Mouse (Mus musculus): ENCODE data around the gene Sytl3. TPM values are rescaled to one million over a fixed set of nuclear protein-coding genes. Genes with fewer than 3 reads are reported as not detected.
A peak's percentile ranks its signal among the peaks of the same experiment; 100 is the strongest.
"Not testable (repeated sequence)": the region's sequence is repeated elsewhere in the genome, so short reads cannot be mapped to it uniquely, and the experiment has no call there.

Gene Sytl3
- polyA plus RNA-seq, 1 experiment from 2014 or later, result 0.31 TPM

DNA sequence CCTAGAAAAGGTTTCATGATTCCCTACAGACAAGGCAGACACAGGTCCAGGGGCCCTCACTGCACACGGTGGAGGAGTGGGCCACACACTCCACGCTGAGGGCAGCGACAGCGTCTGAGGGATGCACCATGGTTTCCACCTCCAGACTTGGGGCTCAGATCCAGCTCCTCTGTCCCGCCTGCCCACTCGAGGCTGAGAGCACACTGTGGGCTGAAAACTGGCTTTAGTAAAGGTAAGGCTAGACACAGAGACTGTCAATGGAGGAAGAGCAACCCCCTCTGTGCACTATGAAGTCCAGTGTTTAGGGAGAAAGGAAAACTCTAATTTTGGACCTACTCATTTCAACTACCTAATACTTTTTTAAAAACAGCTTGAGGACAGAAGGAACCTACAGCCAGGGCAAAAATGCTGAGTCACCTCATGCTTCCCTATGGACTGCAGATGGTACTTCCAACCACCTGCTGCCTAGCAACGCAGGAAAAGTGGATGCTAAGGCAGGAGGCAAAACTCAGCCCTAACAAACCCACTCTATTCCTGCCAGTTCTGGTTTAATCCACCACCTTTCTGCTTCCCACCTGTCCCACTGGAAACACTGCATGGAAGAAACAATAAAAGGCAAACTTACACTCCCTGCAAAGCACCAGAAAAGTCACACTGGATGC lies 7.9 kb upstream of the Sytl3 start:
- not testable (repeated sequence) for ATAC-seq (ENCODE audit: insufficient number of reproducible peaks, insufficient read depth, low FRiP score, low TSS enrichment, low read depth); H3K4me2 ChIP-seq; H3K36me3 ChIP-seq; H3K27ac ChIP-seq; H3K9me3 ChIP-seq; H3K4me1 ChIP-seq; H3K4me3 ChIP-seq; H3K9ac ChIP-seq; H3K27me3 ChIP-seq
- 78% methylated on average over 7 of the region's 7 CpGs for WGBS

DNA sequence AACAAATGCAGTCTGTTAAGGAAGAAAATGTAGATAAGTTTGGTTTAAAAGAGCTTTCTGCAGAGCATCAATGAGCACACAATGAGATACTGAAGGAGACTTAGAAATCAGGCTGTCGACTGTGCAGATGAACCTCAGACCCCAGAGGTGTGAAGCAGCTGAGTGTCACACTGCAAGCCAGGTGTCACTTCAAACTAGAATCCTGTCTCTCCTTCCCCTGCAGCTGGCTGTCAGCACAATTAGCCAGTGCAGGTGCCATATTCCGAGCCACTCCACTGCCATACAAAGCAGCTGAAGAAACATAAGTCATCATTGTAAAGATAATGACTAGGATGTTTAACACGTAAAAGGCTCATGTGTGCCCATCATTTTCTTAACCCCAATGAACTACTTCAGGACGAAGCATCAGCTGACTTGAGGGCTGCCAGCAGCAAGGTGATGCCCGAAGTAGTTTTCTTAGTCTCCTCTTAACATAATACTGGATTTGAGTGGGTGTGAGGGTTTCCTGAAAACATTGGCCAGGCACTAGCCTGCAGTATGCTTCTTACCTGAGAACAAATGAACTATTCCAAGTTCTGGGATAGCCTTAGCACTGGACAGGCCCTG lies 5.4 kb upstream of the Sytl3 start:
- not testable (repeated sequence) for H3K36me3 ChIP-seq; ATAC-seq (ENCODE audit: insufficient number of reproducible peaks, insufficient read depth, low FRiP score, low TSS enrichment, low read depth)

DNA sequence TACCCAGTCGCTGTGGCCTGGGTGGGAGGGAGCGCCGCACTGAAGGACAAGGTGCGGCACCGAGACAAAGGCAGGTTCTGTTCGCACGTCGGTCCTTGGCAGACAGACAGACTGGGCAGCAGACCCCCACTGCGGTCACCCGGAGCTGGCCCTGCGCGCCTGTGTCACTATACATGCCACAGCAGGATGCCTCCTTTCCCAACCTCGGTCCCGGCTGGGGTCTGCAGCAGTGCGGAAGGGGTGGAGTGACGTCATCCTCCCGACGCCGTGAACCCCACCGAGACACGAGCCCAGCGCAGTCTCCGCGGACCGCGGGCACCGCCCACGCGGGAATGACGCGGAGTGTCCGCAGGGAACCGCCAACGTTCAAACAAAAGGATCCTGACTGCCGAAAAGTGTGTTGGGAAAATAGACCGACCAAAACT lies 3.8 kb upstream of the Sytl3 start:
- H3K36me3 ChIP-seq, H3K27me3 ChIP-seq, H3K9me3 ChIP-seq, H3K4me1 ChIP-seq: not testable (repeated sequence)
- Histone ChIP-seq H3K9ac (peak overlapping the region; percentile 74), H3K4me2 (peak overlapping the region; percentile 53), H3K4me3 (peak overlapping the region; percentile 53), H3K27ac (peak overlapping the region; percentile 82)
- ATAC-seq (ENCODE audit: insufficient number of reproducible peaks, insufficient read depth, low FRiP score, low TSS enrichment, low read depth), result peak; percentile 81
- WGBS, result under 1% methylated on average over 36 of the region's 36 CpGs

More for the DNA sequence above, 5.4 kb upstream of the Sytl3 start:
- WGBS, result 89% methylated on average over 4 of the region's 5 CpGs
- not testable (repeated sequence) for H3K9ac ChIP-seq, H3K9me3 ChIP-seq, H3K4me3 ChIP-seq, H3K27me3 ChIP-seq, H3K4me1 ChIP-seq, H3K4me2 ChIP-seq, H3K27ac ChIP-seq

DNA sequence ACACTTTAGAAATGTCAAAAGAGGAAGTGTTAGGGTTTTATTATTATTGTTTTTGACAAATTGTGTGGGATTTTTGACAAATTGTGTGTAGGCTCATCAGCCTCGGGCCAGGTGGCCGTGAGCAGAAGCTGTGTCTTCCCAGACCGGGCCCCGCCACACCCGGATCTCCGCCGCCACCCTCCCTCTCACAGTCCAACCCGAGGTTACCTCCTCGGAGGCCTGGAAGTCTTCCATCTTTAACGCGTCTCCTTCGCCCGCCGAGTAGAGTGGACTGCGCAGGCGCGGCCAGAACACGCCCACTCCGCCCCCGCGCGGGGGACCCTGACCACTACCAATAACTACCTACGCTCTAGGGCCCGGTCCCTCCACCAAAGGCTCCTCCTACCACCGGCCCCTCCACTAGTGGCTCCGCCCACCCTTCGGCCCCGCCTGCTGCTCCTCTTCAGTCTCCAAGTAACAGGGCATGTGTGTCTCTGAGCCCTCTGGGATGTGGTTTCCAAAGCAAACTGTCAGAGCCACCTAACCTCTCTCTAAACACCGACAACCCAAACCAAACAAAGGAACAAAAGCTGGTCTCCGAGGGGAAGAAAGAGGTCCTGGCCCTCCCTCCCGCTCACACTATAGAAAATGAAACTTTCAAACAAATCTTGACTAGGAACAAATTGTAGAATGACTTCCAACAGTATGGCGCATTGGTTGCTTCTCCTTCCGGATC lies 3.2 kb upstream of the Sytl3 start, which contains the start of gene Dynlt1f:
Gene Dynlt1f, minus strand, starts transcription at position 334 of the 715 bp plus-strand sequence.
- H3K4me3 ChIP-seq, result peak within 1 kb of the TSS; percentile 53
- peak; percentile 94 for ATAC-seq (ENCODE audit: insufficient number of reproducible peaks, insufficient read depth, low FRiP score, low TSS enrichment, low read depth)
- not testable (repeated sequence) for H3K9me3 ChIP-seq, H3K27me3 ChIP-seq, H3K4me1 ChIP-seq, H3K36me3 ChIP-seq
- peak within 1 kb of the TSS; percentile 74 for H3K9ac ChIP-seq
- H3K27ac ChIP-seq, result peak within 1 kb of the TSS; percentile 82
- WGBS, result 3% methylated on average over 23 of the region's 33 CpGs
- H3K4me2 ChIP-seq, result peak within 1 kb of the TSS; percentile 53

DNA sequence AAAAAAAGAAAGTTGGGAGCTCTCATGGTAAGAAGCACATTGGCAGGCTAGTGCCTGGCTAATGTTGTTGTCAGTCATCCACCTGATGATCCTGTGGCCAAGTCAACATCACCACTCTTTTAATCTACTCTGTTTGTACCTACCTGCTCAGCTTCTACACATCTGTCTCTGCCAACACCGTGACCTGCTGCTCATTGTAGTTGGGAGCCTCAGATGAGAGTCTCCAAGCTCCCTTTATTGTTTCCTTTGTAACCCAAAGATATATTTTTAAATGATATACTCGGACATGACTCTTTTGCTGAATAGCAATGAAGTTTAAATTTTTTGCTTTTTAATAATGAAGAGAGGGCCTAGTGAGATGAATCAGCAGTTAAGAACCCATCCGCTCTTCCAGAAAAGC lies 2.4 kb upstream of the Sytl3 start:
- H3K4me2 ChIP-seq; ATAC-seq (ENCODE audit: insufficient number of reproducible peaks, insufficient read depth, low FRiP score, low TSS enrichment, low read depth); H3K4me3 ChIP-seq; H3K4me1 ChIP-seq; H3K27me3 ChIP-seq; H3K9ac ChIP-seq; H3K27ac ChIP-seq; H3K9me3 ChIP-seq; H3K36me3 ChIP-seq: not testable (repeated sequence)
- 97% methylated on average over 3 of the region's 3 CpGs for WGBS

DNA sequence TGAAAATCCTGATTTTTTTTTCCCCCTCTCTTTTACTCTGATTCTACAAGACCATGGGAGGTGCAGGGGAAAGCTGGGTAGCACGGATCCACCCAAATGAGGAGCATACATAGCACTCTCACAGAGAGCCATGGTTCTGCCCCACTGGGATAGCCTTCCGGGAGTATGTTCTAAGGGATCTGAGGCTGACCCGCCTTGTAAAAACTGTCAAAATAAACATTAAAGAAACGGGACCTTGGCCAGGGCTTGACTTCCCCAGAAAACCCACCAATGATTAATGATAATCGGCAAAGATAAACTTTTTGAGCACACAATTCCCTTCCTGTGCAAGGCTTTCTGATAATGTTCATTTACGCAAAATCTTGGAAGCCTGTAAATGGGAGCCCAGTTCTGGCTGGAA lies 1.7 kb downstream of the Sytl3 start:
- H3K4me3 ChIP-seq; ATAC-seq (ENCODE audit: insufficient number of reproducible peaks, insufficient read depth, low FRiP score, low TSS enrichment, low read depth); H3K27ac ChIP-seq; H3K27me3 ChIP-seq; H3K36me3 ChIP-seq; H3K4me1 ChIP-seq; H3K4me2 ChIP-seq; H3K9me3 ChIP-seq; H3K9ac ChIP-seq: not testable (repeated sequence)
- WGBS, result 74% methylated on average over 6 of the region's 6 CpGs

DNA sequence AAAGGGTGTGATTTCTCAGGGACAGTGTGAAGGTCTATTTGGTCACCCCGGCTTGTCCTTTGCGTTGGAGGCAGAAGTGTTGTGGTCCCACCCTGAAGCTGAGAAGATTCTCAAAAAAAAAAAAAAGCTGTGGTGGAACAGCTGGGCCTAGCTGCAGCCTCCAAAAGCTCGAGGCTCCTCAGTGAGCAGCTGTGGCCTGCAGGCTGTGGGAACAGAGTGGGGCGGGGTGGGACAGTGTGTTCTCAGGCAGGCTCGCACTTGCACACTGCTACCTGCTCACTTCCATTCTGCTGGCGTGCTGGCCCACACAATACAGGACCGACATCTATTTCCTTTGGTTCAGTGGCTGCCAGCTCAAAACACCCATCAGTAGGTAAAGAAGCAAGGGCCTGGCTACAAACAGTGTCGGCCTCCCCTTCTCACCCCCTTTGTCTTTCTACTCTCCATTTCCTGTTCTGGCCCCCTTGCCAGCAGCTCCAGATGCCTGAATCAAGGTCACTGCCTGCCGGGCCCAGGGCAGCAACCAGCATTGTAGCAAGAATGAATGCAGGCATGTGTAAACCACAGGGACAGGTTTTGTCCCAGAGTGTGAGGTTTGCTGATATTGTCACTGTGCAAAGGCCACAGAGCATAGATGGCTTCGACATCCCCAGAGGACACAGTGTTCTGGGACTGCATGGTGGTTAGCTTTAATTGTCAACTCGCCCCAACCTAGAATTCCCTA lies 2.4 kb downstream of the Sytl3 start:
- not testable (repeated sequence) for H3K4me1 ChIP-seq, H3K9me3 ChIP-seq, H3K4me3 ChIP-seq, H3K4me2 ChIP-seq, H3K9ac ChIP-seq, H3K36me3 ChIP-seq, H3K27ac ChIP-seq, H3K27me3 ChIP-seq
- WGBS, result 47% methylated on average over 10 of the region's 11 CpGs
- peak; percentile 63; the same call in 1 of the 2 replicates for ATAC-seq (ENCODE audit: insufficient number of reproducible peaks, insufficient read depth, low FRiP score, low TSS enrichment, low read depth)

DNA sequence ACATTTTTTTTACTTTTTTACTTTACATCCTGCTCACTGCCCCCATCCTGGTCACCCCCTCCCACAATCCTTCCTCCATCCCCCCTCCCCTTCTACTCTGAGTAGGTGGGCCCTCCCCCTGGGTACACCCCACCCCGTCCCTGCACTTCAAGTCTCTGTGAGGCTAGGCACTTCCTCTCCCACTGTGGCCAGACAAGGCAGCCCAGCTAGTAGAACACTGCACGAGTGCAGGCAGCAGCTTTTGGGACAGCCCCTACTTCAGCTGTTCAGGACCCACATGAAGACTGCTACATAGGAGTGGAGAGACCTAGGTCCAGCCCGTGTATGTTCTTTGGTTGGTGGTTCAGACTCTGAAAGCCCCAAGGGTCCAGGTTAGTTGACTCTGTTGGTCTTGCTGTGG lies 3.9 kb downstream of the Sytl3 start:
- not testable (repeated sequence) for H3K27ac ChIP-seq; H3K4me1 ChIP-seq; H3K4me3 ChIP-seq; ATAC-seq (ENCODE audit: insufficient number of reproducible peaks, insufficient read depth, low FRiP score, low TSS enrichment, low read depth); H3K27me3 ChIP-seq; H3K9me3 ChIP-seq; H3K4me2 ChIP-seq; H3K9ac ChIP-seq; H3K36me3 ChIP-seq
- WGBS, result 49% methylated on average over 3 of the region's 3 CpGs

DNA sequence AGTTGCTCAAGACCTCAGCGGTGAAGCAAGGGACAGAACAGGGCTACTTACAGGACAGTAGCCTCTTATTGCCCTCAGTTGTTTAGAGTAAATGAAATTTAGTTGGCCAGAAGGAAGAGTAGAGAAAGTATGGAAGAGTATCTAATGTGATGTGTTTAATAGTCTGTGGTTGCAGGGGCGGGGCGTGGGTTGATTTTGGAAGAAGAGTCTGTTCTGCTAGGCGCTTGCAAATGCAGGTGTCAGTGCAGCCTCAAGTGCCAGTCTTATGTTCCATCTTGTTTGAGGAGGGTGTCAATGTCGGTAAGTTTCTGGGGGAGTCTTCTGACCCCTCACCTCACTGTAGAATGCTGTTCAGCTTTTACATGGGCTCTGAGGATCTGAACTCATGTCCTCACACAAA lies 6.5 kb downstream of the Sytl3 start:
- not testable (repeated sequence) for H3K9ac ChIP-seq

DNA sequence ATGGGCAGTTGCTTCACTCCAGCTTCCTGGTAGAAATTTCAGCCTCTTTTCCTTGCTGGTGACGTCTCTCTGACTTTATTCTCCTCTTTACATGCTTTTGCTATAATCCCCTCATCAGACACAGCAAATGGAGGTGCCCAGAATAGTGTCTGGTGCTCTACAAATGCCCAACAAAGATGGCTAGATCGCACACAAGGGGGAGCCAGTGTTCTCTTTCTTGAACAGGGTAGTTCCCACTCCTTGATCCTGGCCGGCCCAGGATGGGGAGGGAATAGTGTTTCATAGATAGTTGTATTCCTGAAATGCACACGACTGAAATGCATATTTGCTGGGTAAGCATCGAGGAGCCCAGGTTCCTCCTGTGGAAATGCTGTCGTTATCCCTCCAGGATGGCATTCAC lies 9.6 kb downstream of the Sytl3 start:
- H3K9ac ChIP-seq; H3K4me3 ChIP-seq; ATAC-seq (ENCODE audit: insufficient number of reproducible peaks, insufficient read depth, low FRiP score, low TSS enrichment, low read depth); H3K4me2 ChIP-seq; H3K27ac ChIP-seq; H3K27me3 ChIP-seq; H3K36me3 ChIP-seq; H3K4me1 ChIP-seq; H3K9me3 ChIP-seq: not testable (repeated sequence)
- WGBS, result no CpG with 5 or more reads among the region's 6 CpGs

More for the DNA sequence above, 6.5 kb downstream of the Sytl3 start:
- not testable (repeated sequence) for H3K27ac ChIP-seq; H3K36me3 ChIP-seq; H3K9me3 ChIP-seq; H3K4me3 ChIP-seq; H3K4me2 ChIP-seq; ATAC-seq (ENCODE audit: insufficient number of reproducible peaks, insufficient read depth, low FRiP score, low TSS enrichment, low read depth); H3K27me3 ChIP-seq; H3K4me1 ChIP-seq
- WGBS, result 88% methylated on average over 4 of the region's 5 CpGs

DNA sequence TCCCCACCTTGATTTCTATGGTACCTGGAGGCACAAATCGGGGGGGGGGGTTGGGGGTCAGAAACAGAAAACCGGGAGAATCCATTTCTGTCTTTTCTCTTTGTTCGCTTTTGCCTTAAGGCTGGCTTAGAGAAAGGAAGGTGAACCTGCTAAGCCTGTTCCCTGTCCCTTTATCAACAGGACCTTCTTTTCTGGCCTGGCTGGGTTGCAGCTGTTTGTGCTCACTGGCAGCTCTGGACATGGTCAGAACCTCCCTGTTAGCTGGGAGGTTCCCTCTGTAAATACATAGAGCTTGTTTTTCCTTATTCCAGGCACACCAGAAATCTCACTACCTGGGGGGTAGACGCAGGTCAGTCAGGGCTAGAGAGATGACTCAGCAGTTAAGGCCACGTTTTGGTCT lies 15.4 kb downstream of the Sytl3 start:
- not testable (repeated sequence) for H3K27me3 ChIP-seq; H3K9ac ChIP-seq; H3K4me3 ChIP-seq; H3K36me3 ChIP-seq; H3K4me2 ChIP-seq; H3K4me1 ChIP-seq; H3K27ac ChIP-seq; ATAC-seq (ENCODE audit: insufficient number of reproducible peaks, insufficient read depth, low FRiP score, low TSS enrichment, low read depth); H3K9me3 ChIP-seq
- 33% methylated on average over 5 of the region's 5 CpGs for WGBS

Measured in embryonic facial prominence, embryonic 13.5 days (tissue).